Mouse (Mus musculus): Measurements from ENCODE around the gene Sema3f. TPM values are rescaled to one million over a fixed set of nuclear protein-coding genes. Genes with fewer than 3 reads are reported as not detected.

Sema3f gene
- total and polyA plus RNA-seq, 2 experiments from 2014 or later = 7.8 to 56.6 TPM

- TF ChIP-seq CTCF (IDR thresholded peaks at IDR 0.05; ENCODE audit: low read depth) = peak; percentile 66
- ATAC-seq (peak; percentile 73), DNase-seq (peak; percentile 58)
- no peaks in the 10 kb centered on the region for H3K27me3 ChIP-seq (ENCODE audit: insufficient read depth, low read length)
- no peak overlapping the region for H3K4me3 ChIP-seq (ENCODE audit: low read depth, low read length)
- 49% methylated on average over 4 of the region's 4 CpGs for WGBS
- H3K9me3 ChIP-seq (ENCODE audit: low read length) = no peaks in the 10 kb centered on the region
- no peak overlapping the region for H3K4me2 ChIP-seq (ENCODE audit: low read depth)
- peaks cover 16% of the 10 kb centered on the region for H3K4me1 ChIP-seq (ENCODE audit: insufficient read depth)
- H3K9ac ChIP-seq = no peak overlapping the region
- peaks cover 56% of the 10 kb centered on the region for H3K36me3 ChIP-seq (ENCODE audit: insufficient read depth)
- H3K27ac ChIP-seq (ENCODE audit: low read depth, low read length) = peak overlapping the region; percentile 62
Measured at GRCm38 (mm10) chr9:107738841-107739202, 28.5 kb upstream of the Sema3f start.

- 19% methylated on average over 7 of the region's 7 CpGs for WGBS
- Histone ChIP-seq H3K4me1 (ENCODE audit: insufficient read depth) (peaks cover 16% of the 10 kb centered on the region), H3K36me3 (ENCODE audit: insufficient read depth) (peaks cover 50% of the 10 kb centered on the region), H3K27ac (ENCODE audit: low read depth, low read length) (peak overlapping the region; percentile 62), H3K27me3 (ENCODE audit: insufficient read depth, low read length) (no peaks in the 10 kb centered on the region), H3K9me3 (ENCODE audit: low read length) (no peaks in the 10 kb centered on the region), H3K4me3 (ENCODE audit: low read depth, low read length) (no peak overlapping the region), H3K9ac (no peak overlapping the region), H3K4me2 (ENCODE audit: low read depth) (no peak overlapping the region)
- DNase-seq (peak; percentile 94), ATAC-seq (peak; percentile 81)
- TF ChIP-seq CTCF (IDR thresholded peaks at IDR 0.05; ENCODE audit: low read depth) = peak; percentile 98
Measured at GRCm38 (mm10) chr9:107738020-107738840, 28.0 kb upstream of the Sema3f start.

- Histone ChIP-seq H3K4me3 (ENCODE audit: low read depth, low read length) (no peak overlapping the region), H3K4me1 (ENCODE audit: insufficient read depth) (peaks cover 16% of the 10 kb centered on the region), H3K36me3 (ENCODE audit: insufficient read depth) (peaks cover 29% of the 10 kb centered on the region), H3K9me3 (ENCODE audit: low read length) (no peaks in the 10 kb centered on the region), H3K27ac (ENCODE audit: low read depth, low read length) (no peak overlapping the region; the same call in 1 of the 2 replicates), H3K9ac (0 out of 2 replicates have a peak overlapping the region, but pooled peaks have one; percentile 29), H3K4me2 (ENCODE audit: low read depth) (peak overlapping the region; percentile 34), H3K27me3 (ENCODE audit: insufficient read depth, low read length) (no peaks in the 10 kb centered on the region)
- 2% methylated on average over 7 of the region's 7 CpGs for WGBS
- no peak for TF ChIP-seq CTCF (IDR thresholded peaks at IDR 0.05; ENCODE audit: low read depth)
- ATAC-seq = no peak
- peak; percentile 39 for DNase-seq
Measured at GRCm38 (mm10) chr9:107736185-107736485, 25.9 kb upstream of the Sema3f start.

GRCm38 (mm10) chr9:107735356-107736184 lies 25.3 kb upstream of the Sema3f start:
- no peak overlapping the region for H3K4me3 ChIP-seq (ENCODE audit: low read depth, low read length)
- peaks cover 24% of the 10 kb centered on the region for H3K36me3 ChIP-seq (ENCODE audit: insufficient read depth)
- no peaks in the 10 kb centered on the region for H3K9me3 ChIP-seq (ENCODE audit: low read length)
- no peak; the same call in 1 of the 2 replicates for ATAC-seq
- H3K4me2 ChIP-seq (ENCODE audit: low read depth) = peak overlapping the region; percentile 34
- no peak; the same call in 1 of the 2 replicates for TF ChIP-seq CTCF (IDR thresholded peaks at IDR 0.05; ENCODE audit: low read depth)
- WGBS = 3% methylated on average over 17 of the region's 17 CpGs
- peaks cover 16% of the 10 kb centered on the region for H3K4me1 ChIP-seq (ENCODE audit: insufficient read depth)
- H3K27me3 ChIP-seq (ENCODE audit: insufficient read depth, low read length) = no peaks in the 10 kb centered on the region
- peak overlapping the region; percentile 29 for H3K9ac ChIP-seq
- no peak overlapping the region; the same call in 1 of the 2 replicates for H3K27ac ChIP-seq (ENCODE audit: low read depth, low read length)
- no peak for DNase-seq

- H3K27me3 ChIP-seq (ENCODE audit: insufficient read depth, low read length) = no peaks in the 10 kb centered on the region
- H3K4me1 ChIP-seq (ENCODE audit: insufficient read depth) = peaks cover 23% of the 10 kb centered on the region
- peaks cover 14% of the 10 kb centered on the region for H3K36me3 ChIP-seq (ENCODE audit: insufficient read depth)
- no peak overlapping the region for H3K9ac ChIP-seq
- WGBS = 21% methylated on average over 7 of the region's 7 CpGs
- no peak overlapping the region for H3K4me3 ChIP-seq (ENCODE audit: low read depth, low read length)
- DNase-seq (no peak), ATAC-seq (no peak)
- no peak overlapping the region; the same call in 1 of the 2 replicates for H3K27ac ChIP-seq (ENCODE audit: low read depth, low read length)
- no peaks in the 10 kb centered on the region for H3K9me3 ChIP-seq (ENCODE audit: low read length)
- H3K4me2 ChIP-seq (ENCODE audit: low read depth) = no peak overlapping the region
- no peak for TF ChIP-seq CTCF (IDR thresholded peaks at IDR 0.05; ENCODE audit: low read depth)
Measured at GRCm38 (mm10) chr9:107734567-107734971, 24.3 kb upstream of the Sema3f start.

GRCm38 (mm10) chr9:107729709-107730108 lies 19.4 kb upstream of the Sema3f start:
- H3K4me1 ChIP-seq (ENCODE audit: insufficient read depth) = peaks cover 11% of the 10 kb centered on the region; the same call in 1 of the 2 replicates
- H3K27ac ChIP-seq (ENCODE audit: low read depth, low read length) = peak overlapping the region; percentile 73
- H3K4me3 ChIP-seq (ENCODE audit: low read depth, low read length) = no peak overlapping the region
- H3K36me3 ChIP-seq (ENCODE audit: insufficient read depth) = no peaks in the 10 kb centered on the region
- 16% methylated on average over 3 of the region's 3 CpGs for WGBS
- H3K27me3 ChIP-seq (ENCODE audit: insufficient read depth, low read length) = no peaks in the 10 kb centered on the region
- no peak for TF ChIP-seq CTCF (IDR thresholded peaks at IDR 0.05; ENCODE audit: low read depth)
- H3K4me2 ChIP-seq (ENCODE audit: low read depth) = no peak overlapping the region
- no peak overlapping the region for H3K9ac ChIP-seq
- no peaks in the 10 kb centered on the region for H3K9me3 ChIP-seq (ENCODE audit: low read length)
- DNase-seq (peak; percentile 72), ATAC-seq (peak; percentile 59)
